Mouse (Mus musculus) ovary, postnatal 10 days (tissue): Measurements from ENCODE around the gene Pbx1.
A peak's percentile ranks its signal among the peaks of the same experiment; 100 is the strongest.
"Not testable (repeated sequence)": the region's sequence is repeated elsewhere in the genome, so short reads cannot be mapped to it uniquely, and the experiment has no call there.

Experiments
- DNase-seq: peaks from one replicate; pipeline ENCODE4 v3.0.0; 2022; ENCODE audit warnings: low spot score

The Pbx1 gene

DNA sequence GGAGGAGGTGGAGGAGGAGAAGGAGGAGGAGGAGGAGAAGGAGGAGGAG, at the start of gene Pbx1:
Pbx1 (minus strand) TSS at position 39 of the 49 bp plus-strand sequence.
- not testable (repeated sequence) for DNase-seq

DNA sequence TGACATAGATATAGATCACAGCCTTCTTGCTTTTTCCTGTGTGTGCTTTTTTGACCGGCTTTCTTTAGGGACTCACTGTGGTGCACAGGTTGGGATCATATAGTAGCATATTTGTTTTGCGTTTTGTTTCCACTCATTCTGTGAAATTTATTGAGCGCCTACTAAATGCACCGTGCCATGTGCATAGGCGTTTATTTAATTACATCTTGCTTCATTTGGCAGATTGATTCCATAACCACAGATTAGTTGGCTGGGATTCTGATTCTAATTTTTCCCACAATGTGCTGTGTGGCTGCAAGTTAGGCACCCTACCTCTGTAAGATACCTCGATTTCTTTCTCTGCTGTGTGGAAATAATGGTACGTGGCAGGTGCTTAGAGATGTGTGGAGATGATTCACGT, 47.6 kb upstream of the Pbx1 start:
- no peak for DNase-seq

DNA sequence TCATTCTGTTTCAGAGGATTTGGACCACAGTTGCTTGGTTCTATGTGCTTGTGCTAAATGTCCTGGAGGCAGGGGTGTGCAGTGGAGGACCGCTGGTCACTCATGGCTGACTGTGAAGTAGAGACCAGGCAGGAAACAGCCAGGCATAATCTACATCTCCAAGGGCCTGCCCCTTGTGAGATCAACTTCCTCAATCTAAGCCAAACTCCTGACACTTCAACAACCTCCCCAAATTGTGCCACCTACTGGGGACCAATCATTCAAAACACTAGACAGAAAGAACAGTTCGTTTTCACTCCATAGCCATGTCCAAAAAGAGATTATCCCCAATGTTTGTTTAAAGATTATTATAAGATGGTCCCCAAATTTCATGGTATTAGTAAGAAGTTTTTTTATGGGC, 46.8 kb upstream of the Pbx1 start:
- no peak for DNase-seq

DNA sequence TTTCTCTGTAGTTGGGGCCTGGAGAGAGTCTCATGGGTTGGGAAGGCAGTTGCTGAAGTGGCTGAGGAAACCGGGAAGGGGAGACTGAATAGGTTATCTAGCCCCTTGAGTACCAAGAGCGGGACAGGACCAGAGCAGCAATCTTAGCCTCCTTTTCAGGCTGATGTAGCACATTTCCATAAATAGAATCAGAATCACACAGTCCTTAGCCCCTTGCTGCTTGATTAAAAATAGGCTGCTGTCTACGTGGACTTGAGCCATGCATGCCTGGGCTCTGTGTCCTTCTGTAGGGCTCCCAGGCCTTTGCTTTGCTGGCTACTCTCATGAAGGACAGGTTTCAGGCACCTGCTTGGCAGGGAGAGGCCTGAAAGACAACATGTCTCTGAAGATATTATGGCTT, 44.8 kb upstream of the Pbx1 start:
- DNase-seq = no peak

DNA sequence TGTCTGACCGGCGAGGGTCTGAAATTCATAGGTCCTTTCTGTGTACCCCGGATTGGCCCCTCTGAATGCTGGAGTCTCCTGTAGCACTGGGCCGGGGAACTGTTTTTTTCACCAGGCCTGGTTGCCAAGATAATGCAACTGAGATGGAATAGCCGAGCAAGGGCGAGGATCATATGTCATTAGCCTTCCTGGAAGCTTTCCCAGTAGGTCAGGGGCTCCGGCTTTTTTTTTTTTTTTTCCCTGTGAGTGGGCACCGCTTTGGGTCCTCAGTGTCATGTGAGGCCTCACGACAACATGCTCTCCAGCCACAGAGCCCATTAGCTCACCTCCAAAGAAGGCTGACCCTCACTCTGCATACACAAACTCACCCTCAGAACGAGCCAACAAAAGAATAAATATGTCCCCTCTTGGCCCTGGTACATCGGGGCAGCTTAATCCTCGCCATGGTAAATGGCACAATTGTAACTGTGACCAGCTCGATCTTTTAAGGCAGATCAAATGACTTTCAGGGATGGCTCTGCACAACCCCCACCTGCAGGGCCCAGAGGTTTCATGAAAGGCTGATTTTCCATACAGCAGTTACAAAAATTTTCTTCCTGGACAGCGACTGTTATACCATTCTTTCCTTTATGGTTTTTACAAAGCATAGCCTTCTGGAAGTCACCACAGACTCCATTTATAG, 44.3 kb upstream of the Pbx1 start:
- DNase-seq = no peak

DNA sequence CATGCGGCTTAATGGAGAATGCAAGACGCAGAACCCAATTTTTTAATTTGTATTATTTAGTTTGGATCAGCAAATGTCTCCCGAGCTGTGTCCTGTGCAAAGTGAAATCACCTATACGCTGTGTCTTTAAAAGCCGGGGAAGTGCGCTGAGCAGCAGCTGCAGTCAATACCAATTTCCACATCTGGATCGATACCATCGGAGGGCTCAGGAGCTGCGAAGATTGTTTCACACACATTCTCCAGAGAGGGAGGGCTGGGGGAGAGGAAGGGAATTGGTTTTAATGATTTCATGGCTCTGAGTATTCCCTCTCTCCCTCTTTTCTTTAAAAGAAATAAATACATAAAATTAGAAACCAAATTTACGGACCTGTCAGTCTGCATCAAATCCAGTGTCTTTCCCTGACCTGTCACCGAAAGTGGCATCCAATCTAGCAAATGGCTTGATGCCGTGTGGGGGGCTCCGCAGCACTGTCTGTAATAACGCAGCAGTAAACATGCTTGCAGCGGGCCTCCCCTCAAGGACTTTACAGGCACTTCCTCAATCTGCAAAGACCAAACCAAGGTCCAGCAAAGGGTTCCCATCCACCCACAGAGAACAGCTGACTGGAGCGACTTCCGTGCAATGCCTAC, 43.6 kb upstream of the Pbx1 start:
- DNase-seq = no peak

DNA sequence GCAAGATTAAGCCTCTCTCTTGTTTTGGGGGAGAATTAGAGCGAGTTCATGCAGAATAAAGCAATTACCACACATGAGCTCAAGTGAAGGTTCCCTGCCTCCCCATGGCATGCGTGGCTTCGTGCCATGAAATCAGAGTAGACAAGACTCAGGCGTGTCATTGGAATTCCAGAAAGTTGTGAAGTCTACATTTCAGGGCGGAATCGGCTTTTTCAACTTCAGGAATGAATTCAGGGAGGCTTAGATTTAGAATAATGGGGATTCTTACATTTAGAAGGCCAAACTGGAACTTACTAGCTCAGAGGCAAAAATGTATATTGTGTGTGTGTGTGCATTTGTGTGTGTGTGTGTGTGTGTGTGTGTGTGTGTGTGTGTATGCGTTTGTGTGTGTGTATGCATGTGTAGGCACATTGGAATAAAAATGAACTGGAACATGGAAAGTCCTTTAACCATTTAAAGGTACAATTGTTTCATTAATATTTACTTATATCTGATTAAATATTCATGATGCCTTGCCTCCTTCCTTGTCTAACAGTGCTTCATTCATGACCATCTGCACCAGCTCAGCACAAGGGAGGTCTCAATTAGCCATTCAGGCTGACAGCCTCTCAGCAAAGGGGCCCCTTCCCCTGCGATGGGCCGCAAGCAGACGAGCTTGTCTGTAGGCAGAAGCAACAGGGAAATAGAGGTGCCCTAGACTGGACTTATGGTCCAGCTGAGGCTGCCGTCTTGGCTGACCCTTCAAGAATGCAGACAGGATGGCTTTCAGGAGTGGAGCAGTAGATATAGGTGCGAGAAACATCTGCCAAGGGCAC, 41.4 kb upstream of the Pbx1 start:
- DNase-seq = no peak

DNA sequence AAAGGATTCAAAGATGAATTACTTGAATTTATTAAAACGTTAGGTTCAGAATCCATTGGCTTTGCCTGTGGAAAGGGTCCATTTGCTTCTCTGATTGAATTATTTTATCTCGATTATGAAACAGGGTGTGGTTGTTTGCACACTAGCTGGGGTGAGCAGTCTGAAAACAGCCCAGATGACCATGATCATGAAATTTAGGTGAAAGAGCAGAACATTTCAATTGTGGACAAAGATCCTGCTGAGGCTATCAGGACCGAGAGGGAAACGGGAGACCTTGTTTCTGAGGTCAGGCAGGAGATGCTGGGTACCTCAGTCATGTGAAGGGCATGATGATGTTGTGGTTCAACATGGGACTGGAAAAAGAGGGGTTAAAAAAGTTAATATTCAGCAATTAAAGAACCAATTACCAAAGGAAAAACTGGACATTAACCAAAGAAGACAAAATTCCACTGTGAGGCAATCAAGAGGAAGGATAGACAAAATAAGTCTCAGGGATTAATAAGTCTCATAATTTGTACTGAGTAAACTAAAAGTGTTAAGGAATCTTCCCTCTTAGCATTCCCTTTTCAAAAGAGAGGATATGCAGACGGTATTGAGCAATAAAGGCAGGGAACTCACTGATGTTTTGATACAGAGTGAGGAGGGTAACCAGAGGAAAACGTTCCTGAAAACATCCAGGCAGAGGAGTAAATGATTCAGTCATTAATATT, 40.6 kb upstream of the Pbx1 start:
- no peak for DNase-seq

DNA sequence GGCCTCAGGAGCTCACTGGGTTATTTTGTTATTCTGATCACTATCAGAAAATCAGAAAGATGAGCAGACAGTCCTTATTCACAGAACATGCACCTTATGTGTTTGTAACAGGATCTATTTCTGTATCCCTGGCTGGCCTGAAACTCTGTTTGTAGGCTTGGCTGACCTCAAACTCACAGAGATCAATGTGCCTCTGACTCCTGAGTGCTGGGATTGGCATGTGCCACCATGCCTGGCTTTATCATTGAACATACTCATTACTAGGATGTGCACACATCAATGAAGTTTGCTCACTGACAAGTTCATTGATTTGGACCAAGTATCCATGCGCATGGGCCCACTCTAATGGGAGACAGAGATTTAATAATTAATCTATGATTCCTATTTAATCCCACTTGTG, 27.4 kb upstream of the Pbx1 start:
- DNase-seq = no peak

DNA sequence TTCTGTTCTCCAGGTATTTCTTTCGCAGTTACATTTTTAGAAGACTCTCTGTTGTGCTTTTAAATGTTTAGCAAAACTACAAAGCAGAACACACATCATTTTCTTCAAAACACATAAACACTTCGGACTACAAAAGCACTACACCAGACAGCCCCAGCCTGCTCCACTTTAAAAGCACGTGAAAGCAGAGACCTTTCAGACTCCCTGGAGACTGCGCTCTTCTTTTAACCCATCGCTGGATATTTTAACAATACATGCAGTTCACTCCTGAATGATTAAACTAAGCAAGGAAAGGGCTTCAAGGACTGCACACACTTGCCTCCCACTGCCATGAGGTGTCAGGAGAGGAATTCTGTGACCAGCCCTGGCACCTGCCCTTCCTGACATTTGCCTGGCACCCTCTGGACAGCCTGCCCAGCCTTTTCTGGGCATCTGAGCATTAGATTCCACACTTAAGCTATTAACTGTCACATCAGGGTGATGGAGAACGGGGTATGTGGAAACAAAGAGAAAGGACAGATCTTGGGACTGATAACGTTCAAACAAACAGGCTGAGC, 25.2 kb upstream of the Pbx1 start:
- DNase-seq = no peak

DNA sequence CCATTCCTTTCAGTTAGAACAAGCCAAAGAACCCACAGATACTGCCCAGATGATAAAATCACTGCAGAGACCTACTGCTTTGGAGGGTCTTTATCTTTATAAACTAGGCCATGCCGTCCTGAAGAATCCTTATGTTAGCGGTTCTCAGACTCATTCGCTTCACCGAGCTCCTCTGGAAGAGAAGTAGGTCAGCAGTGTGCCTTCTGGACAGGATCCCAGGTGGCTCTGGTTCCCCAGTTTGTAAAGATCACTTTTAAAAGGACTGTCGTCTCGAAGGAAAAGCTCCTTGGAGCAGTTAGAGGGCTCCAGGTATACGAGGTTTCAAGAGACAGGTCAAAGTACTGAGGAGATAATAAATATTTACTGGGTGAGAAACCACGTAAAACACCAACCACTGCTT, 23.1 kb upstream of the Pbx1 start:
- DNase-seq = no peak

DNA sequence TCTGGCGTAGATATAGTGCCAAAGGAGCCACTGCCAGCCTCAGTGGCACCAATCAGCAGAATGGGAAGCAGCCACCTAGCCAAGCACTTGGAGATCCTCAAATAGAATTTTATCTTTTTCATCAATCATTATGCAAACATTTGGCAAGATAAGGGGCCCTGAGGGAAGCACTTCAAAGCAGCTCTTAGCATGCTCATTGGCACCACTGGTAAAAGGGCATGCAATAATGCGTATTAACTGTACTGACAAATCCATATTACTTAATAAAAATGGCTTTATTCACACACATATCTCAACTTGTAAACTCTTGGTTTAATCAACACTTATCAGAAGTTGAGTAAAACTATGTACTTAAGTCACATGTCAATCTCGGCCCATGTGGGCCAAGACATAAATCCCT, 1.6 kb upstream of the Pbx1 start:
- no peak for DNase-seq

DNA sequence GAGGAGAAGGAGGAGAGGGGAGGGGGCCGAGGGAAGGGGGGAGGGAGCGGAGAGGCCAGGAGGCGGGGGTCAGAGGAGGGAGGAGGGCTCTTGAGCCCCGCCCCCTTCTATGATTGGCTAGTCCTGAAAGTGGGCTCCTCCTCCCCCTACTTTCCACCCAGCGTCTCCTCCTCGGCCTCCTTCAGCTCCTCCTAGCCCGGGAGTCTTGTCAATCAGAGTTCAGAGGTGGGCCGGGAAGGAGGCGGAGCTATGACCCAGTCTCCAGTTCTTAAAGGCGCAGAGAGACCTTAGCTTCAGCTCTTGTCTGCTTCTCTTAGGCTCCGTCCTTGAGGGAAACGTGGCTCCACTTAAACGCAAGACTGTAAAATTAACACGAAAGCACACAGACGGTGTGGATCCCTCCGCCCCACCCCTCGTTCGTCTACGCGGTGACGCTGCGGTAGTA, 233 bp upstream of the Pbx1 start:
- peak; percentile 61 for DNase-seq

DNA sequence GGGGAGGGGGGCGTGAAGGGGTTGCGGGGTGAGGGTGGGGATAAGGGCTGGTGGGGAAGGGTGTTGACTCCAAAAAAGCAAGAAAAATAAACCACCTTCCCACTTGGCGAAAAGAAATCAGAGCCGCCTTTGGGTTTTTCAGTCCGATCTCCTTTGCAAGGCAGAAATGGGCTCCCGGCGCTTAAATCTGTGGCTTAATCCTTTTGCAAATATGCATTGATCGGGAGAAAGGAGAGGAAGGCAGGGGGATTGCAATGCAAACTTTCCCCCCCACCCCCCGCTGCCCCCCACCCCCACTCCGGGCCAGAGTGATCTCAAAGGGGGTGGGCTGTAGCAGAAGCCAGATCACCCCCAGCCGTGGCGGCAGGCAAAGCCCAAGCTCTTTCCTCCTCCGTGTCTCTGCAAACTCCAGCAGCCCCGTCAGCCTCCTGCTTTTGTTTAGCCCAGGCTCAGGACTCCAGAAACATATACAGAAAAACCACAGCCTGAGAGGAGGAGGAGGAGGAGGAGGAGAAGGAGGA, 299 bp downstream of the Pbx1 start:
- DNase-seq = peak; percentile 75

DNA sequence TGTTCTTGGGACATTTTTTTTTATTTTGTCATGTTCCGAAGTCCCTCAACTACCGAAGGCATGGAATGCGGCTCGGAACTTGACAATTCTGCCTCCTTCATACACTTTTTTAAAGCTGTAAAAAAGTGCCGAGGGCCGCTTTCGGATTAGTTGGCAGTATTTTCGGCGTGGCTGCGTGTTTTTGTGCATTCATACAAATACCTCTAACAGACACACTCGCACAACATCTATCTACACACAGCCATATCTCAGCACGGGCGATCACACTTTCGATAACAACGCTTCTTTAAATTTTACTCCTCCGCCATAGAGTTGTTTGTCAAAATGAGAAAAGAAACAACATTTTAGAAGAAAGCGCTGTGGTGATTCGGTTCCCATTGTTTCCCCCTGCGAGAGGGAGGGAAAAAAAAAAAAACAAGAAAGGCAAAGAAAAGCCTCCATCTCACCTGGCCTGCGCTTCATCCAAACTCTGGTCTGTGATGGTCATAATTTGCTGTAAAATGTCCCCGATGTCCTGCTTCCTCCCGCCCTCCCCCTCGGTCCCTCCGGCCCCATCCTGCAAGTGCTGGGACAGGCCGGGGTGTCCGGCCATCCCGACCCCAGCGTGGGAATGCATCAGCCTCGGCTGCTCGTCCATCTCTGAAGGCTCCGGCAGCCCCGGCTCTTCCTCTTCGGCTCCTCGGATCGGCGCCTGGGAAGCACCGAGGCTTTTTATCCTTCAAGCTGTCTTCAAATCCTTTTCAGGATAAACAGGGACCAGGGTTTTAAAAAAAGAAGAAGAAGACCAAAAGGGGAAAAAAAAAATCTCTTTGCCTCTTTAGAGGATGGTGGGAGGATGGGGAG, 981 bp downstream of the Pbx1 start:
- DNase-seq = no peak

DNA sequence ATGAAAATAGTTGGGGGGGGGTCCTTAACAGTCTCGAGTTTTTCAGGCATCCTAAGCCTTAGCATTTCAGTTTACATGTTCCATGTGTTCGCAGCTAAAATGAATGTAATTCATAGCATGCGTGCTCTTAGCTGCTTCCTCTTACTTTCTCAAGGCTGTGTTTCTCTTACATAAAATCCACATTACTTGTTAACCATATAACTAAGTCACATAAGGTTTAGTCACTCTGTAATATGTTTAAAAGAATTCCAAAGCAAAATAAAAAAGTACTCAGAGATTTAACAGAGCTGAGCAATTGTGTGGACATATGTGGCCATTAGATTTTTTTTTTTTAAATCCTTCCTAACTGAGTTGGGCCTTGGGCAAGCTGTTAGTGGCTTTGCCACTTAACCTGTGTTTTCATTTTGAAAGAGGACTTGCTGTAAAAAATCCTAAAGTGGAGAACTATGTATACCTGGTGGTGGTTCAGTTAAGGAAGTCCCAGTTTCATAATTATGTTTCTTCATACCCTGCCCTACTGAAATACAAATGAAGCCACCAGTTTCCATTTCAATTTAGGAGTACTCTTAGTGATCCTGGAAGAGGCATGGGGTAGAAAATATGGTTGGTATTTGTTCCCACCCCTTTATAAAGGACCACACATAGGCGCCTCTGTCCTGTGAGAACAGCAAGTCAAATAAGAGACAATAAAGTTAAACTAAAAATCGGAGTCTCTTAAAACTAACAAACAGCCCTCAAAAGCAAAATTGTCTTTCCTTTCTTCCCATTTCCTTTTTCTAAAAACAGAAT, 2.0 kb downstream of the Pbx1 start:
- DNase-seq = no peak

DNA sequence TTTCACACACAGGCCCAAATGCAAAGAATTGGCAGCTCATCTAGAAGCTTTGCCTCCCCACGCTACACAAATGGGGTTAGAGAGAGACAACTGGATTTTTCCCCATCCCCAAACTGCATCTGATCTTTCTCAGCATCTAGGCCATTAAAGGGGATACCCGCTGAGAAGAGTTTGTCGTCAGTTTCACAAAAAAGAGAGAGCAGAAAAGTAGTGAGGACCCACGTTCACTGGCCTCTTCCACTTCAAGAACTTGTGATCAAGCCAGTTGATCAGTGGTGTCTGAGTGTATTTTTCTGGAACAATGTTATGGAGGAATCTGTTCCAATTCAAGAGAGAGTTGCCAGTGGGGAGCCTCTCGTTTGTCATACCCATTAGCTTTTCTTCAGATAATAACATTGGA, 2.7 kb downstream of the Pbx1 start:
- DNase-seq = no peak

DNA sequence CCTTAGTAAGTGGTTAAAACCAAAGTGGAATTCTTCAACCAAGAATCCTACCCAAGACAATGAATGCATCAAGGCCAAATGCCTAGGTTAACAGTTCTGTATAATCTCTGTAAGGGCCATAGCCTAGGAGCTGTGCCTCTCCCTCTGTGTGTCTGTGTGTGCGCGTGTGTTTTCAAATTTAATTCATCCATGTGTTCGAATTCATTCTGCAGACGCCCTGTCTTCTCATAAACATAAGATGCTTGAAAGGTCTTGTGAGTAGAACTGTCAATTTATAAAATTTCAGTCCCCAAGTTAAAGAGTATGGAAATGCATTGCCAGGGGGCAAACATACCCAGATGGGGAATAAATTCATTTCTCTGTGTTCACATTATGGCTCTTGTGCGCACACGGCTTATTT, 3.8 kb downstream of the Pbx1 start:
- no peak for DNase-seq

DNA sequence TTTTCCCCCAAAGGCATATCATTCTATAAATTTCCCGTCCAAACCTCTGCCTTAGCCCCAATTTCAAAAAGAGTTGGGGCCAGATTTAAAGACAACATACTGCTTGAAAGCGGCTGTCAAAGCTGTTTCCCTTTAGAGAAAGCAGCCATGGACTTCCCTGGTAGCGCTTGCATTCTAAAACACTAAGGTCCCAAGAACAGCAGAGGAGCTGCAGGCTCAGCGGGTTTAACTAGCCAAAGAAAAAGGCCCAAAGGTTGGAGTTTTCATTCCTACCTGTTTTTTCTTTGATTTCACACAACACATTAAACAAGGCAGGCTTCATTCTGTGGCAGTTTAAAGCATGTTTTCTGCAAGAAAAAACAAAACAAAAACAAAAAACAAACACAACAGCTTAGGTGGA, 4.5 kb downstream of the Pbx1 start:
- no peak for DNase-seq

DNA sequence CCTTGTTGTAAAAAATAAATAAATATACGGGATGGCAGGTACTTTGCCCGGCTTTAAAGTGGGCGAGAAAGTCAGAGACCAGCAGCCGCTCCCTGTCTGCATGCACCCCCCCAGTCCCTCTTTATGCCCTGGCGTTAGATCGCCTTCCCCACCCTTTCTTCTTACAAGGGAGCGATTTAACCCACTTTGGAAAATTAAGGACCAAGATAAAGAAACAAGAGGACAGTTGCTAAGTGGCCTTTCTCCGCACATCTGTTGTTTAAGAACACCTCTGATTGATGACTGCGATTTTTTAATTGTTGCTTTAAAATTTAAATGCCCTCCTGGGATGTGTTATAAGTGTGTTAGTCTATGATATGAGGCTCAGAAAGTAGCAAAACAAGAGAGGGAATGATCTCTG, 5.2 kb downstream of the Pbx1 start:
- DNase-seq = no peak

DNA sequence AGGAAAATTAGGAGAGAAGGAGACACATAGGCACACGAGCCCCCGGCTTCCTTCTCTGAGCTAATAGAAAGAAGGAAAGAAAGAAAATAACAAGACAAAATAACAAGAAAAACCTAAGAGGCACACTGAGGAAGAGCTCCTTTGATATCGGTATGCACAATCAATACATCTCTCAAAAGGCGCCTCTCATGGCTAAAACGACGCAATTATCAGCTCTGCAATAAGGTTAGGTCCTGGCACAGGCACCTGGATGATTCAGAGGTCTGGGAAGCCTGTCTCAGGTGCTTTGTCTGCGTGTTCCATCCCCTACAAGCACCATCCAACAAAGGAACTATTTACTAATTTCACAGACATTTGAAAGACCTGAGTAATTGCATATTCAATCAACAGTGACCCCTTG, 5.8 kb downstream of the Pbx1 start:
- no peak for DNase-seq
